Mouse (Mus musculus) stomach, embryonic 14.5 days (tissue): Measurements from ENCODE around the gene Macrod2. TPM values are rescaled to one million over a fixed set of nuclear protein-coding genes. Genes with fewer than 3 reads are reported as not detected.

ENCODE experiments used
- ATAC-seq: fragments of 200-750 bp; cut with Nextera tagmentation; 2 replicates; pipeline ENCODE4 v1.8.0; 2017; ENCODE audit warnings: low read depth, moderate TSS enrichment; ENCODE audit not compliant: insufficient number of reproducible peaks, insufficient read depth, low FRiP score
- H3K27ac ChIP-seq: fragments of 300-500 bp; sonication (generic); 2 replicates; pipeline ENCODE4 v1.5.1; 2014; ENCODE audit warnings: mild to moderate bottlenecking, low read length, moderate library complexity, mixed read lengths
- H3K27me3 ChIP-seq: fragments of 300-500 bp; sonication (generic); 2 replicates; pipeline ENCODE4 v1.6.1; 2014; ENCODE audit warnings: low read length, control low read depth, mixed read lengths; ENCODE audit not compliant: control insufficient read depth, insufficient read depth
- H3K36me3 ChIP-seq: fragments of 300-500 bp; sonication (generic); 2 replicates; pipeline ENCODE4 v1.6.1; 2014; ENCODE audit warnings: mild to moderate bottlenecking, control low read depth, low read length, moderate library complexity, mixed read lengths; ENCODE audit not compliant: control insufficient read depth, insufficient read depth
- H3K4me1 ChIP-seq: fragments of 300-500 bp; sonication (generic); 2 replicates; pipeline ENCODE4 v1.6.1; 2014; ENCODE audit warnings: low read length, control low read depth, mixed read lengths; ENCODE audit not compliant: control insufficient read depth, insufficient read depth
- H3K4me2 ChIP-seq: fragments of 300-500 bp; sonication (generic); replicated peaks from 2 replicates; pipeline ENCODE4 v1.6.1; 2014; ENCODE audit warnings: low read depth, low read length, control low read depth
- H3K4me3 ChIP-seq: fragments of 300-500 bp; sonication (generic); 2 replicates; pipeline ENCODE4 v1.5.1; 2014; ENCODE audit warnings: low read depth, low read length, control low read depth
- H3K9ac ChIP-seq: fragments of 300-500 bp; sonication (generic); replicated peaks from 2 replicates; pipeline ENCODE4 v1.6.1; 2014; ENCODE audit warnings: low read depth, mild to moderate bottlenecking, control low read depth, low read length, moderate library complexity, mixed read lengths
- H3K9me3 ChIP-seq: fragments of 300-500 bp; sonication (generic); 2 replicates; pipeline ENCODE4 v1.6.1; 2016; ENCODE audit warnings: low read depth, low read length, control low read depth; ENCODE audit not compliant: control insufficient read depth
- WGBS: fragments of 180-500 bp; shearing (Covaris S2); extraction: QIAGEN DNeasy Blood & Tissue Kit; methylation state at CpG from one replicate; pipeline ENCODE4 v1.1.7; 2014; 5-methylcytosine and 5-hydroxymethylcytosine counted together
- polyA plus RNA-seq: library from polyadenylated mRNA; unstranded; fragments of >200 nt; fragmentation: Nextera tagmentation; extraction: Ambion mirVana; gene quantifications from 2 replicates; pipeline ENCODE4 v1.2.1, GENCODE M21; 2014

Macrod2 gene
- polyA plus RNA-seq, 1 experiment from 2014 or later = 40.9 TPM

- 90% methylated on average over 1 of the region's 1 CpGs for WGBS
- no peak overlapping the region for H3K27ac ChIP-seq
- no peak for ATAC-seq
- no peak overlapping the region for H3K9ac ChIP-seq
- H3K4me1 ChIP-seq = no peaks in the 10 kb centered on the region
- no peak overlapping the region for H3K4me2 ChIP-seq
- H3K27me3 ChIP-seq = no peaks in the 10 kb centered on the region
- H3K9me3 ChIP-seq = no peaks in the 10 kb centered on the region
- H3K36me3 ChIP-seq = no peaks in the 10 kb centered on the region
- no peak overlapping the region for H3K4me3 ChIP-seq
Observed at GRCm38 (mm10) chr2:141463946-141464345, 1068.8 kb downstream of the Macrod2 start.

- Histone ChIP-seq H3K4me1 (no peaks in the 10 kb centered on the region), H3K4me3 (no peak overlapping the region), H3K27ac (no peak overlapping the region), H3K27me3 (no peaks in the 10 kb centered on the region), H3K9ac (no peak overlapping the region), H3K4me2 (no peak overlapping the region), H3K36me3 (no peaks in the 10 kb centered on the region), H3K9me3 (no peaks in the 10 kb centered on the region)
- ATAC-seq = no peak
- 93% methylated on average over 1 of the region's 1 CpGs for WGBS
Observed at GRCm38 (mm10) chr2:141472791-141473190, 1077.7 kb downstream of the Macrod2 start.

GRCm38 (mm10) chr2:141477585-141477984 lies 1082.5 kb downstream of the Macrod2 start:
- no peak overlapping the region for H3K9ac ChIP-seq
- no peak overlapping the region for H3K4me3 ChIP-seq
- H3K4me2 ChIP-seq = no peak overlapping the region
- no peaks in the 10 kb centered on the region for H3K36me3 ChIP-seq
- H3K4me1 ChIP-seq = no peaks in the 10 kb centered on the region
- no peaks in the 10 kb centered on the region for H3K27me3 ChIP-seq
- WGBS = 36% methylated on average over 3 of the region's 3 CpGs
- no peaks in the 10 kb centered on the region for H3K9me3 ChIP-seq
- H3K27ac ChIP-seq = no peak overlapping the region
- no peak for ATAC-seq

- ATAC-seq = no peak
- no peak overlapping the region for H3K27ac ChIP-seq
- H3K9ac ChIP-seq = no peak overlapping the region
- H3K9me3 ChIP-seq = no peaks in the 10 kb centered on the region
- no peak overlapping the region for H3K4me3 ChIP-seq
- H3K4me1 ChIP-seq = no peaks in the 10 kb centered on the region
- 82% methylated on average over 3 of the region's 3 CpGs for WGBS
- H3K27me3 ChIP-seq = no peaks in the 10 kb centered on the region
- H3K36me3 ChIP-seq = no peaks in the 10 kb centered on the region
- H3K4me2 ChIP-seq = no peak overlapping the region
Observed at GRCm38 (mm10) chr2:141490518-141490917, 1095.4 kb downstream of the Macrod2 start.

GRCm38 (mm10) chr2:141505451-141505850 lies 1110.3 kb downstream of the Macrod2 start:
- no peaks in the 10 kb centered on the region for H3K27me3 ChIP-seq
- no peak overlapping the region for H3K27ac ChIP-seq
- WGBS = 91% methylated on average over 3 of the region's 3 CpGs
- H3K9ac ChIP-seq = no peak overlapping the region
- H3K9me3 ChIP-seq = no peaks in the 10 kb centered on the region
- no peaks in the 10 kb centered on the region for H3K36me3 ChIP-seq
- no peak for ATAC-seq
- no peak overlapping the region for H3K4me3 ChIP-seq
- H3K4me1 ChIP-seq = no peaks in the 10 kb centered on the region
- H3K4me2 ChIP-seq = no peak overlapping the region

- no peaks in the 10 kb centered on the region for H3K36me3 ChIP-seq
- H3K4me1 ChIP-seq = no peaks in the 10 kb centered on the region
- 76% methylated on average over 9 of the region's 9 CpGs for WGBS
- H3K9ac ChIP-seq = no peak overlapping the region
- no peak overlapping the region for H3K4me3 ChIP-seq
- no peak overlapping the region for H3K27ac ChIP-seq
- H3K4me2 ChIP-seq = no peak overlapping the region
- no peaks in the 10 kb centered on the region for H3K27me3 ChIP-seq
- ATAC-seq = no peak
- H3K9me3 ChIP-seq = no peaks in the 10 kb centered on the region
Observed at GRCm38 (mm10) chr2:141507929-141508897, 1113.1 kb downstream of the Macrod2 start.

- Histone ChIP-seq H3K4me1 (no peaks in the 10 kb centered on the region), H3K4me2 (no peak overlapping the region), H3K27me3 (no peaks in the 10 kb centered on the region), H3K9me3 (no peaks in the 10 kb centered on the region), H3K4me3 (no peak overlapping the region), H3K36me3 (no peaks in the 10 kb centered on the region), H3K27ac (no peak overlapping the region), H3K9ac (no peak overlapping the region)
- no peak for ATAC-seq
- WGBS = 57% methylated on average over 3 of the region's 3 CpGs
Observed at GRCm38 (mm10) chr2:141514976-141515375, 1119.9 kb downstream of the Macrod2 start.

- Histone ChIP-seq H3K27me3 (no peaks in the 10 kb centered on the region), H3K9ac (no peak overlapping the region), H3K4me1 (no peaks in the 10 kb centered on the region), H3K4me3 (no peak overlapping the region), H3K27ac (no peak overlapping the region), H3K4me2 (no peak overlapping the region), H3K36me3 (no peaks in the 10 kb centered on the region), H3K9me3 (no peaks in the 10 kb centered on the region)
- WGBS = 69% methylated on average over 4 of the region's 4 CpGs
- no peak for ATAC-seq
Observed at GRCm38 (mm10) chr2:141522081-141522480, 1127.0 kb downstream of the Macrod2 start.
